Mouse (Mus musculus) stomach, embryonic 14.5 days (tissue): Measurements from ENCODE around the gene Dmac2. TPM values are rescaled to one million over a fixed set of nuclear protein-coding genes. Genes with fewer than 3 reads are reported as not detected.

Experiments used
- ATAC-seq: fragments of 200-750 bp; cut with Nextera tagmentation; 2 replicates; pipeline ENCODE4 v1.8.0; 2017; ENCODE audit warnings: low read depth, moderate TSS enrichment; ENCODE audit not compliant: insufficient number of reproducible peaks, insufficient read depth, low FRiP score
- H3K27ac ChIP-seq: fragments of 300-500 bp; sonication (generic); 2 replicates; pipeline ENCODE4 v1.5.1; 2014; ENCODE audit warnings: mild to moderate bottlenecking, low read length, moderate library complexity, mixed read lengths
- H3K27me3 ChIP-seq: fragments of 300-500 bp; sonication (generic); 2 replicates; pipeline ENCODE4 v1.6.1; 2014; ENCODE audit warnings: low read length, control low read depth, mixed read lengths; ENCODE audit not compliant: control insufficient read depth, insufficient read depth
- H3K36me3 ChIP-seq: fragments of 300-500 bp; sonication (generic); 2 replicates; pipeline ENCODE4 v1.6.1; 2014; ENCODE audit warnings: mild to moderate bottlenecking, control low read depth, low read length, moderate library complexity, mixed read lengths; ENCODE audit not compliant: control insufficient read depth, insufficient read depth
- H3K4me1 ChIP-seq: fragments of 300-500 bp; sonication (generic); 2 replicates; pipeline ENCODE4 v1.6.1; 2014; ENCODE audit warnings: low read length, control low read depth, mixed read lengths; ENCODE audit not compliant: control insufficient read depth, insufficient read depth
- H3K4me2 ChIP-seq: fragments of 300-500 bp; sonication (generic); replicated peaks from 2 replicates; pipeline ENCODE4 v1.6.1; 2014; ENCODE audit warnings: low read depth, low read length, control low read depth
- H3K4me3 ChIP-seq: fragments of 300-500 bp; sonication (generic); 2 replicates; pipeline ENCODE4 v1.5.1; 2014; ENCODE audit warnings: low read depth, low read length, control low read depth
- H3K9ac ChIP-seq: fragments of 300-500 bp; sonication (generic); replicated peaks from 2 replicates; pipeline ENCODE4 v1.6.1; 2014; ENCODE audit warnings: low read depth, mild to moderate bottlenecking, control low read depth, low read length, moderate library complexity, mixed read lengths
- H3K9me3 ChIP-seq: fragments of 300-500 bp; sonication (generic); 2 replicates; pipeline ENCODE4 v1.6.1; 2016; ENCODE audit warnings: low read depth, low read length, control low read depth; ENCODE audit not compliant: control insufficient read depth
- WGBS: fragments of 180-500 bp; shearing (Covaris S2); extraction: QIAGEN DNeasy Blood & Tissue Kit; methylation state at CpG from one replicate; pipeline ENCODE4 v1.1.7; 2014; 5-methylcytosine and 5-hydroxymethylcytosine counted together
- polyA plus RNA-seq: library from polyadenylated mRNA; unstranded; fragments of >200 nt; fragmentation: Nextera tagmentation; extraction: Ambion mirVana; gene quantifications from 2 replicates; pipeline ENCODE4 v1.2.1, GENCODE M21; 2014

The Dmac2 gene
- polyA plus RNA-seq, 1 experiment from 2014 or later, result 44.9 TPM

- Histone ChIP-seq H3K27ac (no peak overlapping the region), H3K4me2 (no peak overlapping the region), H3K9ac (no peak overlapping the region), H3K4me3 (no peak overlapping the region), H3K4me1 (no peaks in the 10 kb centered on the region), H3K27me3 (no peaks in the 10 kb centered on the region), H3K9me3 (no peaks in the 10 kb centered on the region), H3K36me3 (no peaks in the 10 kb centered on the region)
- ATAC-seq, result no peak
- WGBS, result 89% methylated on average over 5 of the region's 5 CpGs
Observed at GRCm38 (mm10) chr7:25584651-25585050, 34.6 kb upstream of the Dmac2 start.

- Histone ChIP-seq H3K4me3 (no peak overlapping the region), H3K9me3 (no peaks in the 10 kb centered on the region), H3K4me2 (no peak overlapping the region), H3K27me3 (no peaks in the 10 kb centered on the region), H3K9ac (no peak overlapping the region), H3K27ac (no peak overlapping the region), H3K4me1 (no peaks in the 10 kb centered on the region), H3K36me3 (no peaks in the 10 kb centered on the region)
- ATAC-seq, result no peak
- 76% methylated on average over 9 of the region's 9 CpGs for WGBS
Observed at GRCm38 (mm10) chr7:25585351-25586204, 33.6 kb upstream of the Dmac2 start.

DNA sequence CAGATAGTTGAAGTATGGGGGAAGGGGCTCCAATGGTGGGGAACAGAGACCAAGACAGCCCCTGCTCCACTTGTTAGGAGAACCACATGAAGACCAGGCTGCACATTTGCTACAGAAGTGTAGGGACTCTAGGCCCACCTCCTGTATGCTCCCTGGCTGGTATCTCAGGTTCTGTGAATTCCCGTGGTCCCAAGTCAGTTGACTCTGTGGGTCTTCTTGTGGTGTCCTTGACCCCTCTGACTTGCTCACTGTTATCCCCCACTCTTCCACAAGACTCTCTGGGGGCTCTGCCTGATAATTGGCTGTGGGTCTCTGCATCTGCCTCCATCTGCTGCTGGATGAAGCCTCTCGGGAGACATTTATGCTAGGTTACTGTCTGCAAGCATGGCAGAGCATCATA lies 28.0 kb upstream of the Dmac2 start:
- H3K27ac ChIP-seq, result no peak overlapping the region

DNA sequence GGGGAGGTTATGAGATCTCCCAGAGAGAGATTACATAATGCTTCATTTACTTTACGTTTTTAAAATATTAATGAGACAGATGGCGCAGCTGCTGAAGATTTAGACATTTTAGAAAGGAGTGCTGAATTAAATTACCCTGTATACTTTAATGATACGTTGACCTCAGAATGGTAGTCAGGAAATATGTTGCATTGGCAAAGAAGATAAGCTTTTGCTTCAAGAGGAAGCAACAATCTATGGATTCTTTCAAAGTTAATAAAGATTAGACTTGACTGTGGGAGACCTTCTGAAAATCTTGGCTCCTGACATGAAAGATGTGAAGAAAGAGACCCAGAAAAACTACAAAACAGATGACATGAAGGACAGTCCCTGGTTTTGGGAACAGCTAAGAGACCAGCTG lies 25.4 kb upstream of the Dmac2 start:
- Histone ChIP-seq H3K27me3 (no peaks in the 10 kb centered on the region), H3K9me3 (no peaks in the 10 kb centered on the region), H3K27ac (no peak overlapping the region), H3K4me1 (no peaks in the 10 kb centered on the region), H3K4me3 (no peak overlapping the region), H3K4me2 (no peak overlapping the region), H3K36me3 (no peaks in the 10 kb centered on the region), H3K9ac (no peak overlapping the region)
- 68% methylated on average over 3 of the region's 3 CpGs for WGBS
- ATAC-seq, result no peak

More for the DNA sequence above, 28.0 kb upstream of the Dmac2 start:
- ATAC-seq, result no peak
- H3K4me2 ChIP-seq, result no peak overlapping the region
- H3K4me1 ChIP-seq, result no peaks in the 10 kb centered on the region
- no peaks in the 10 kb centered on the region for H3K27me3 ChIP-seq
- H3K9me3 ChIP-seq, result no peaks in the 10 kb centered on the region
- no peak overlapping the region for H3K4me3 ChIP-seq
- WGBS, result 90% methylated on average over 2 of the region's 2 CpGs
- H3K9ac ChIP-seq, result no peak overlapping the region
- no peaks in the 10 kb centered on the region for H3K36me3 ChIP-seq

GRCm38 (mm10) chr7:25599663-25600062 lies 19.6 kb upstream of the Dmac2 start:
- no peak overlapping the region for H3K27ac ChIP-seq
- H3K4me3 ChIP-seq, result no peak overlapping the region
- no peak for ATAC-seq
- H3K4me2 ChIP-seq, result no peak overlapping the region
- H3K9me3 ChIP-seq, result no peaks in the 10 kb centered on the region
- no peaks in the 10 kb centered on the region for H3K36me3 ChIP-seq
- no peak overlapping the region for H3K9ac ChIP-seq
- 11% methylated on average over 10 of the region's 10 CpGs for WGBS
- H3K4me1 ChIP-seq, result no peaks in the 10 kb centered on the region
- no peaks in the 10 kb centered on the region for H3K27me3 ChIP-seq

DNA sequence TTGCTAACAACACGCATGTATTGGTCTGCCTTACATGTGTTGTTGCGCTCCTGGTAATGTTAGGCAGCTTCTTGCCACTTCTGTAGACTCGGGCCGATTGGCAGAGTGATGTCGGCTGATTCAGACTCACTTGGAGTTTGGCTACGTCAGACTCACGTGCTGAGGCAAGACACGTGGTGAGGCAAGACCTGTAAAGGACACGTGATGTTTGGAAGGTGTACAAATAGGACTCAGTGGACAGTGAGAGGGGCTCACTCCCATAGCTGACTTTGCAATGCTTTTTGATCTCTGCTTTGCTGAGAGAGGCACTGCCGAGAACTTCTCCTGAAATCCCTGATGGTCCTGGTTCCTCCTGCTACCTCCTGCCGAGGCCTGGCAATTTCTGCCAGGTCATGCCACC lies 18.5 kb upstream of the Dmac2 start:
- ATAC-seq, result no peak
- no peaks in the 10 kb centered on the region for H3K36me3 ChIP-seq
- no peak overlapping the region for H3K4me3 ChIP-seq
- H3K9ac ChIP-seq, result no peak overlapping the region
- H3K4me2 ChIP-seq, result no peak overlapping the region
- H3K27ac ChIP-seq, result no peak overlapping the region
- H3K27me3 ChIP-seq, result no peaks in the 10 kb centered on the region
- WGBS, result 84% methylated on average over 11 of the region's 11 CpGs
- H3K4me1 ChIP-seq, result no peaks in the 10 kb centered on the region
- H3K9me3 ChIP-seq, result no peaks in the 10 kb centered on the region

DNA sequence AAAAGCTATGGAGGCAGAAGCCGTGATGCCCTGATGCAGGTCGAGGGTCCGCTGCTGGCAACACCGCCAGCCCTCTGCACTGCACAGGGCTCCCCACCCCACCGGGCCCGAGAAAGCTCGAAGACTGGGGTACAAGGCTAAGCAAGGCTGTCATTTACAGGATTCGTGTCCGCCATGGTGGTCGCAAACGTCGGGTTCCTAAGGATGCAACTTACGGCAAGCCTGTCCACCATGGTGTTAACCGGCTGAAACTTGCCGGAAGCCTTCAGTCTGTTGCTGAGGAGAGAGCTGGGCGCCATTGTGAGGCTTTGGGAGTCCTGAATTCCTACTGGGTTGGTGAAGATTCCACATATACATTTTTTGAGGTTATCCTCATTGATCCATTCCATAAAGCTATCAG lies 17.9 kb upstream of the Dmac2 start:
- H3K9me3 ChIP-seq, result no peaks in the 10 kb centered on the region
- H3K27ac ChIP-seq, result no peak overlapping the region
- no peak overlapping the region for H3K4me2 ChIP-seq
- H3K9ac ChIP-seq, result no peak overlapping the region
- no peak for ATAC-seq
- no peaks in the 10 kb centered on the region for H3K36me3 ChIP-seq
- no peak overlapping the region for H3K4me3 ChIP-seq
- H3K4me1 ChIP-seq, result no peaks in the 10 kb centered on the region
- 87% methylated on average over 16 of the region's 16 CpGs for WGBS
- H3K27me3 ChIP-seq, result no peaks in the 10 kb centered on the region

- Histone ChIP-seq H3K27me3 (no peaks in the 10 kb centered on the region), H3K36me3 (no peaks in the 10 kb centered on the region), H3K9me3 (no peaks in the 10 kb centered on the region), H3K4me1 (no peaks in the 10 kb centered on the region), H3K4me2 (no peak overlapping the region), H3K4me3 (no peak overlapping the region), H3K27ac (no peak overlapping the region), H3K9ac (no peak overlapping the region)
- ATAC-seq, result no peak
- 78% methylated on average over 4 of the region's 4 CpGs for WGBS
Observed at GRCm38 (mm10) chr7:25606625-25607063, 12.6 kb upstream of the Dmac2 start.

DNA sequence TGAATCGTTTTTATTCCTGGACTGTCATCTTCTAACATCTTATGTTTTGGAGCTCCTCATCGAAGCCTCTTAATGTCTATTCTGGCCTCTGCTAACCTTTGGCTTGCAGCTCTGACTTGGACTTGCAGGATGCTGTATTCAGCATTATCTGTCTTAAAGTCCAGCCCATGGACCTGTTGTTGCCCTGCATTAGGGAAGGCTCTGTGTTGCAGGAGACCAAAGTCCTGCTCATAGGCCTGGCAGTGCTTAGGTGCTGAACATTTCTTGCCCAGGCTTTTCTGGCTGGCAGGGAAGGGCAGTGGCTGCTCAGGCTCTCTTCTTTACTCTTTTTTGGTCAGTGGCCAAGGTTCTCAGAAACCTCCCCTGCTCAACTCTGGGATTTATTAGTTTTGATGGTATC lies 12.0 kb upstream of the Dmac2 start:
- H3K27me3 ChIP-seq, result no peaks in the 10 kb centered on the region
- no peaks in the 10 kb centered on the region for H3K36me3 ChIP-seq
- 79% methylated on average over 2 of the region's 2 CpGs for WGBS
- no peaks in the 10 kb centered on the region for H3K9me3 ChIP-seq
- no peak overlapping the region for H3K4me3 ChIP-seq
- no peak overlapping the region for H3K27ac ChIP-seq
- H3K4me1 ChIP-seq, result no peaks in the 10 kb centered on the region
- H3K4me2 ChIP-seq, result no peak overlapping the region
- ATAC-seq, result no peak
- no peak overlapping the region for H3K9ac ChIP-seq
